Mouse (Mus musculus): ENCODE data around the gene Rnf19b. TPM values are rescaled to one million over a fixed set of nuclear protein-coding genes. Genes with fewer than 3 reads are reported as not detected.

Gene Rnf19b
- polyA plus RNA-seq, 1 experiment from 2014 or later, result 7.1 TPM

DNA sequence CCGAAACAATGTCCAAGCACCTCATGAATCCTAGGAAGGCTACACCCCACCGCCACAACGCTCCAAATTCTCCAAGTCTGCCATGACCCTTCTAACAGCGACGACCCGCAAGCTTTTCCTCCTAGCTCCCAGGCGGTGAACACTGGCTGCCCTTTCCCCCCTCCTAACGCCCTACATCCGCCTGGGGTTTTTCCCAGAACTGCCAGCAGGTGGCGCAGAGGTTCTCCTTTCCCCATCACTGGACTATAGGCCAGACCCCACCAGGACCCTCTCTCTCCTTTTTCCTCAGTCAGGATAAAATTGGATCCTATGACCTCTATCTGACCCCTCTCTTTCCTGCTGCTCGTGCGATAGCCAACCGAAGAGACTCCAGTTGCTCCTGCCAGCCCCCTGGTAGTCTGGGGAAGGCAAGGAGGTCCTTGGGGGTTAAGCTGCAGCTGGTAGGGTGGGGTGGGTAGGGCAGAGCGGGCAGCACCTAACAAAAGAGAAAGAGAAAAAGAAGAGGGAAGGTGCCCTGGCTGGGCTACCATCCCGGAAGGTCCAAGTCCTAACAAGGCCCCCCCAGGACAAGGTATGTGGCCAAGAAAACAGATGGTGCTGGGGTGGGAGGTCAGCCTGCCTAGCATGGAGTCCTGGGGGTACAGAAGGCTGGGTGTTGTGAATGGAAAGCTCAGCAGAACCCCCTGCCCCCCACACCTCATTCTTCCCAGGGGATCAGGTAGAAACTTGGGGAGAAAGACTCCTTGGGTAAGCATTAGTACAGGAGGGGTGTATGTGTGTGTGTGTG, 76.9 kb downstream of the Rnf19b start:
- peaks cover 9% of the 10 kb centered on the region; the same call in 1 of the 2 replicates for H3K27me3 ChIP-seq (ENCODE audit: insufficient read depth, low read length)
- 9% methylated on average over 15 of the region's 15 CpGs for WGBS
- TF ChIP-seq CTCF (IDR thresholded peaks at IDR 0.05; ENCODE audit: low read depth), result peak; percentile 91
- no peaks in the 10 kb centered on the region for H3K9me3 ChIP-seq (replicated peaks; ENCODE audit: low read length)
- H3K4me3 ChIP-seq (replicated peaks; ENCODE audit: low read depth, low read length), result no peak overlapping the region
- H3K9ac ChIP-seq (ENCODE audit: low read depth, low read length), result no peak overlapping the region
- no peak for ATAC-seq (replicated peaks; ENCODE audit: low FRiP score, low read depth)
- peak; percentile 88 for DNase-seq (ENCODE audit: low spot score)
- H3K4me2 ChIP-seq (ENCODE audit: low read length), result peak overlapping the region; percentile 21; the same call in 1 of the 2 replicates
- H3K4me1 ChIP-seq (replicated peaks; ENCODE audit: insufficient read depth, low read length), result peaks cover 17% of the 10 kb centered on the region
- H3K36me3 ChIP-seq (ENCODE audit: insufficient read depth, low read length), result no peaks in the 10 kb centered on the region
- H3K27ac ChIP-seq, result no peak overlapping the region

Other genes starting within 250 kb of the Rnf19b start
- gene Trim62, start 174.7 kb upstream of the Rnf19b start, polyA plus RNA-seq (2015; fragmentation: Nextera tagmentation; extraction: Ambion mirVana), result 5.4 and 6.2 TPM in 2 replicates
- gene Azin2, start 95.8 kb upstream of the Rnf19b start, polyA plus RNA-seq (2015; fragmentation: Nextera tagmentation; extraction: Ambion mirVana), result 21.5 and 23.0 TPM in 2 replicates
- gene Ak2, start 66.3 kb upstream of the Rnf19b start, polyA plus RNA-seq (2015; fragmentation: Nextera tagmentation; extraction: Ambion mirVana), result 173 and 188 TPM in 2 replicates
- gene Tmem54, start 47.3 kb downstream of the Rnf19b start, polyA plus RNA-seq (2015; fragmentation: Nextera tagmentation; extraction: Ambion mirVana), result 10.2 and 10.5 TPM in 2 replicates
- gene Hpca, start 63.8 kb downstream of the Rnf19b start, polyA plus RNA-seq (2015; fragmentation: Nextera tagmentation; extraction: Ambion mirVana), result 0.94 and 1.0 TPM in 2 replicates
- 5.9 and 6.3 TPM in 2 replicates for gene Fndc5, start 78.7 kb downstream of the Rnf19b start, polyA plus RNA-seq (2015; fragmentation: Nextera tagmentation; extraction: Ambion mirVana)
- gene S100pbp, start 131.5 kb downstream of the Rnf19b start, polyA plus RNA-seq (2015; fragmentation: Nextera tagmentation; extraction: Ambion mirVana), result 14.5 and 15.6 TPM in 2 replicates
- 48.9 and 55.9 TPM in 2 replicates for gene Yars, start 131.5 kb downstream of the Rnf19b start, polyA plus RNA-seq (2015; fragmentation: Nextera tagmentation; extraction: Ambion mirVana)
- 9.8 and 11.3 TPM in 2 replicates for gene C77080, start 203.1 kb downstream of the Rnf19b start, polyA plus RNA-seq (2015; fragmentation: Nextera tagmentation; extraction: Ambion mirVana)
- 0.63 and 0.78 TPM in 2 replicates for gene Sync, start 229.3 kb downstream of the Rnf19b start, polyA plus RNA-seq (2015; fragmentation: Nextera tagmentation; extraction: Ambion mirVana)